Mouse (Mus musculus) embryonic facial prominence, embryonic 14.5 days (tissue): ENCODE results near the gene Atat1. TPM values are rescaled to one million over a fixed set of nuclear protein-coding genes. Genes with fewer than 3 reads are reported as not detected.
"Not testable (repeated sequence)": the region's sequence is repeated elsewhere in the genome, so short reads cannot be mapped to it uniquely, and the experiment has no call there.

Experiments
- ATAC-seq: fragments of 200-750 bp; cut with Nextera tagmentation; 2 replicates; pipeline ENCODE4 v1.8.0; 2017; ENCODE audit warnings: low read depth, moderate number of reproducible peaks, moderate TSS enrichment
- DNase-seq: peaks from one replicate; pipeline ENCODE4 v3.0.0-alpha.2; 2015; ENCODE audit warnings: low spot score
- H3K27ac ChIP-seq: fragments of 300-500 bp; sonication (generic); replicated peaks from 2 replicates; pipeline ENCODE4 v1.5.1; 2014; ENCODE audit warnings: low read depth, mild to moderate bottlenecking, low read length, moderate library complexity
- H3K27me3 ChIP-seq: fragments of 300-500 bp; sonication (generic); replicated peaks from 2 replicates; pipeline ENCODE4 v1.6.1; 2014; ENCODE audit warnings: low read length; ENCODE audit not compliant: control insufficient read depth, insufficient read depth
- H3K36me3 ChIP-seq: fragments of 300-500 bp; sonication (generic); 2 replicates; pipeline ENCODE4 v1.6.1; 2014; ENCODE audit warnings: low read length, mixed read lengths; ENCODE audit not compliant: control insufficient read depth, insufficient read depth
- H3K4me1 ChIP-seq: fragments of 300-500 bp; sonication (generic); 2 replicates; pipeline ENCODE4 v1.6.1; 2014; ENCODE audit warnings: antibody characterized with exemption, low read length; ENCODE audit not compliant: control insufficient read depth, insufficient read depth
- H3K4me2 ChIP-seq: fragments of 300-500 bp; sonication (generic); 2 replicates; pipeline ENCODE4 v1.6.1; 2014; ENCODE audit warnings: low read depth, mild to moderate bottlenecking, low read length, moderate library complexity, mixed read lengths
- H3K4me3 ChIP-seq: fragments of 300-500 bp; sonication (generic); 2 replicates; pipeline ENCODE4 v1.5.1; 2014; ENCODE audit warnings: low read depth, mild to moderate bottlenecking, low read length
- H3K9ac ChIP-seq: fragments of 300-500 bp; sonication (generic); 2 replicates; pipeline ENCODE4 v1.6.1; 2014; ENCODE audit warnings: low read depth, mild to moderate bottlenecking, low read length, moderate library complexity, mixed read lengths
- H3K9me3 ChIP-seq: fragments of 300-500 bp; sonication (generic); 2 replicates; pipeline ENCODE4 v1.6.1; 2016; ENCODE audit warnings: low read length; ENCODE audit not compliant: control insufficient read depth
- WGBS: fragments of 180-500 bp; shearing (Covaris S2); extraction: QIAGEN DNeasy Blood & Tissue Kit; methylation state at CpG from one replicate; pipeline ENCODE4 v1.1.7; 2014; 5-methylcytosine and 5-hydroxymethylcytosine counted together
- polyA plus RNA-seq: library from polyadenylated mRNA; unstranded; fragments of >200 nt; fragmentation: Nextera tagmentation; extraction: Ambion mirVana; gene quantifications from 2 replicates; pipeline ENCODE4 v1.2.1, GENCODE M21; 2014

Gene Atat1
- polyA plus RNA-seq: 48.1 and 53.6 TPM in 2 replicates

- WGBS: 2% methylated on average over 25 of the region's 25 CpGs
- Histone ChIP-seq H3K4me2 (peak within 1 kb of the TSS; percentile 87), H3K4me3 (peak within 1 kb of the TSS; percentile 66), H3K27me3 (no peaks in the 10 kb centered on the region), H3K4me1 (peaks cover 9% of the 10 kb centered on the region), H3K27ac (peak within 1 kb of the TSS; percentile 61), H3K9ac (peak within 1 kb of the TSS; percentile 78), H3K36me3 (peaks cover 66% of the 10 kb centered on the region), H3K9me3 (no peaks in the 10 kb centered on the region)
- ATAC-seq: peak; percentile 92
- peak; percentile 96 for DNase-seq
These were observed at the start of gene Atat1 for GRCm38 (mm10) chr17:35909919-35910369. Atat1 (minus strand) TSS chr17:35910075.

GRCm38 (mm10) chr17:35958533-35959223, 48.8 kb upstream of the Atat1 start:
- no peak overlapping the region for H3K4me2 ChIP-seq
- WGBS: 93% methylated on average over 15 of the region's 15 CpGs
- no peaks in the 10 kb centered on the region for H3K9me3 ChIP-seq
- no peak overlapping the region for H3K4me3 ChIP-seq
- peaks cover 83% of the 10 kb centered on the region for H3K36me3 ChIP-seq
- H3K9ac ChIP-seq: no peak overlapping the region
- no peak for DNase-seq
- H3K27ac ChIP-seq: no peak overlapping the region
- H3K4me1 ChIP-seq: no peaks in the 10 kb centered on the region
- no peaks in the 10 kb centered on the region for H3K27me3 ChIP-seq
- no peak for ATAC-seq

- Histone ChIP-seq H3K27ac (no peak overlapping the region), H3K4me1 (no peaks in the 10 kb centered on the region), H3K4me2 (no peak overlapping the region), H3K4me3 (no peak overlapping the region), H3K9ac (no peak overlapping the region), H3K36me3 (peaks cover 42% of the 10 kb centered on the region), H3K9me3 (no peaks in the 10 kb centered on the region), H3K27me3 (no peaks in the 10 kb centered on the region)
- DNase-seq: no peak
- ATAC-seq: no peak
- 77% methylated on average over 8 of the region's 8 CpGs for WGBS
These were observed 44.8 kb upstream of the Atat1 start for GRCm38 (mm10) chr17:35954665-35955064.

- H3K27me3 ChIP-seq, H3K4me3 ChIP-seq, H3K4me1 ChIP-seq, ATAC-seq, H3K9ac ChIP-seq, H3K27ac ChIP-seq, H3K9me3 ChIP-seq, DNase-seq, H3K4me2 ChIP-seq: not testable (repeated sequence)
- peaks cover 22% of the 10 kb centered on the region for H3K36me3 ChIP-seq
- 73% methylated on average over 2 of the region's 3 CpGs for WGBS
These were observed 42.7 kb upstream of the Atat1 start for GRCm38 (mm10) chr17:35952559-35952958.

- not testable (repeated sequence) for H3K4me1 ChIP-seq, H3K4me3 ChIP-seq, H3K4me2 ChIP-seq, DNase-seq, H3K27me3 ChIP-seq, H3K27ac ChIP-seq, ATAC-seq, H3K9ac ChIP-seq, H3K9me3 ChIP-seq, H3K36me3 ChIP-seq
These were observed 41.1 kb upstream of the Atat1 start for GRCm38 (mm10) chr17:35950946-35951345.

- H3K9me3 ChIP-seq: no peaks in the 10 kb centered on the region
- H3K9ac ChIP-seq: no peak overlapping the region
- no peak overlapping the region for H3K4me3 ChIP-seq
- ATAC-seq (no peak), DNase-seq (no peak)
- H3K27me3 ChIP-seq: no peaks in the 10 kb centered on the region
- no peak overlapping the region for H3K27ac ChIP-seq
- H3K36me3 ChIP-seq: no peaks in the 10 kb centered on the region
- H3K4me1 ChIP-seq: no peaks in the 10 kb centered on the region
- 51% methylated on average over 1 of the region's 1 CpGs for WGBS
- no peak overlapping the region for H3K4me2 ChIP-seq
These were observed 30.1 kb upstream of the Atat1 start for GRCm38 (mm10) chr17:35939941-35940340.

- Histone ChIP-seq H3K4me3 (no peak overlapping the region), H3K27me3 (no peaks in the 10 kb centered on the region), H3K27ac (no peak overlapping the region), H3K9me3 (no peaks in the 10 kb centered on the region), H3K4me1 (no peaks in the 10 kb centered on the region), H3K4me2 (no peak overlapping the region), H3K9ac (no peak overlapping the region), H3K36me3 (no peaks in the 10 kb centered on the region)
- 55% methylated on average over 2 of the region's 2 CpGs for WGBS
- DNase-seq (no peak), ATAC-seq (no peak)
These were observed 29.2 kb upstream of the Atat1 start for GRCm38 (mm10) chr17:35939108-35939507.

GRCm38 (mm10) chr17:35937700-35938348, 27.9 kb upstream of the Atat1 start:
- Histone ChIP-seq H3K36me3 (no peaks in the 10 kb centered on the region), H3K9ac (no peak overlapping the region), H3K27me3 (no peaks in the 10 kb centered on the region), H3K4me1 (no peaks in the 10 kb centered on the region), H3K27ac (no peak overlapping the region), H3K9me3 (no peaks in the 10 kb centered on the region), H3K4me3 (no peak overlapping the region), H3K4me2 (no peak overlapping the region)
- DNase-seq: peak; percentile 63
- ATAC-seq: peak; percentile 70; the same call in 1 of the 2 replicates
- WGBS: 39% methylated on average over 2 of the region's 2 CpGs
